Comparison of ENCODE assay signal across 16 mouse cellular contexts in genomic region chr7:34471003-34471402, GRCm38 (mm10).
DNase-seq lines count a peak whose midpoint lies in the region; ATAC-seq and TF ChIP-seq lines count a peak whose summit lies in the region.
"Had no signal": no experiment of that assay in that cellular context is flagged by ENCODE, and none has a peak within 500 bp of the region (broad histone marks: within the 10 kb centered on the region; RNA-seq: fewer than 3 reads in every experiment).

No protein-coding gene starts in this region.

- no peak overlapping the region for H3K4me3 ChIP-seq in kidney, adult 2 months (ENCODE audit: insufficient read depth, low read depth, low read length)
- no peak overlapping the region for H3K4me3 ChIP-seq in embryonic facial prominence, embryonic 15.5 days (replicated peaks)
- H3K4me3 ChIP-seq in hindbrain, embryonic 14.5 days (replicated peaks; ENCODE audit: low read length) = no peak overlapping the region
- H3K4me3 ChIP-seq in neural tube, embryonic 13.5 days = no peak overlapping the region
- no peak overlapping the region for H3K4me3 ChIP-seq in intestine, embryonic 16.5 days (ENCODE audit: low read length)
- H3K4me3 ChIP-seq: embryonic facial prominence, embryonic 12.5 days; heart, embryonic 10.5 days; stomach, embryonic 15.5 days had no signal

- no peak overlapping the region for H3K27ac ChIP-seq in kidney, adult 2 months (ENCODE audit: insufficient read depth, low read depth, low read length)
- H3K27ac ChIP-seq in embryonic facial prominence, embryonic 15.5 days (replicated peaks) = no peak overlapping the region
- no peak overlapping the region for H3K27ac ChIP-seq in hindbrain, embryonic 14.5 days
- H3K27ac ChIP-seq in neural tube, embryonic 13.5 days (replicated peaks) = peak overlapping the region; percentile 46; the same call in 1 of the 2 replicates
- no peak overlapping the region for H3K27ac ChIP-seq in intestine, embryonic 16.5 days (ENCODE audit: low read length)
- H3K27ac ChIP-seq: embryonic facial prominence, embryonic 12.5 days; heart, embryonic 10.5 days; stomach, embryonic 15.5 days had no signal

- H3K4me1 ChIP-seq in kidney, adult 2 months (ENCODE audit: control insufficient read depth, insufficient read depth, low read length) = no peaks in the 10 kb centered on the region
- no peaks in the 10 kb centered on the region for H3K4me1 ChIP-seq in embryonic facial prominence, embryonic 15.5 days
- H3K4me1 ChIP-seq in hindbrain, embryonic 14.5 days (replicated peaks; ENCODE audit: control insufficient read depth, insufficient read depth, low read length) = no peaks in the 10 kb centered on the region
- H3K4me1 ChIP-seq in neural tube, embryonic 13.5 days (replicated peaks) = peaks cover 9% of the 10 kb centered on the region
- no peaks in the 10 kb centered on the region for H3K4me1 ChIP-seq in intestine, embryonic 16.5 days (ENCODE audit: control insufficient read depth, insufficient read depth, low read length)
- H3K4me1 ChIP-seq: embryonic facial prominence, embryonic 12.5 days; heart, embryonic 10.5 days; stomach, embryonic 15.5 days had no signal

- no peaks in the 10 kb centered on the region for H3K27me3 ChIP-seq in kidney, adult 2 months (replicated peaks; ENCODE audit: control insufficient read depth, insufficient read depth, low read length)
- H3K27me3 ChIP-seq in embryonic facial prominence, embryonic 15.5 days = no peaks in the 10 kb centered on the region
- H3K27me3 ChIP-seq in hindbrain, embryonic 14.5 days (ENCODE audit: control insufficient read depth, insufficient read depth, low read length) = no peaks in the 10 kb centered on the region
- no peaks in the 10 kb centered on the region for H3K27me3 ChIP-seq in neural tube, embryonic 13.5 days
- no peaks in the 10 kb centered on the region for H3K27me3 ChIP-seq in intestine, embryonic 16.5 days (replicated peaks; ENCODE audit: control insufficient read depth, insufficient read depth, low read length)
- H3K27me3 ChIP-seq: embryonic facial prominence, embryonic 12.5 days; stomach, embryonic 15.5 days had no signal

- H3K4me2 ChIP-seq in embryonic facial prominence, embryonic 15.5 days (replicated peaks) = peak overlapping the region; percentile 27; the same call in 1 of the 2 replicates
- H3K4me2 ChIP-seq in hindbrain, embryonic 14.5 days (replicated peaks) = peak overlapping the region; percentile 30
- H3K4me2 ChIP-seq in neural tube, embryonic 13.5 days = peak overlapping the region; percentile 40
- no peak overlapping the region for H3K4me2 ChIP-seq in intestine, embryonic 16.5 days (ENCODE audit: low read depth, low read length)
- H3K4me2 ChIP-seq: embryonic facial prominence, embryonic 12.5 days; liver, embryonic 11.5 days; stomach, embryonic 15.5 days had no signal

- H3K36me3 ChIP-seq in kidney, adult 2 months (ENCODE audit: control insufficient read depth, insufficient read depth, low read length) = no peaks in the 10 kb centered on the region
- H3K36me3 ChIP-seq in embryonic facial prominence, embryonic 15.5 days = no peaks in the 10 kb centered on the region
- H3K36me3 ChIP-seq in hindbrain, embryonic 14.5 days (replicated peaks; ENCODE audit: control insufficient read depth, insufficient read depth) = no peaks in the 10 kb centered on the region
- no peaks in the 10 kb centered on the region for H3K36me3 ChIP-seq in neural tube, embryonic 13.5 days
- H3K36me3 ChIP-seq in intestine, embryonic 16.5 days (ENCODE audit: control insufficient read depth, insufficient read depth, low read length) = no peaks in the 10 kb centered on the region
- H3K36me3 ChIP-seq: embryonic facial prominence, embryonic 12.5 days; heart, embryonic 10.5 days; stomach, embryonic 15.5 days had no signal

- TF ChIP-seq CTCF in kidney, adult 2 months (conservative IDR thresholded peaks at IDR 0.05; ENCODE audit: insufficient read depth, insufficient read length, low read depth, low read length) = no peak

- TF ChIP-seq POLR2A in kidney, adult 2 months (IDR thresholded peaks at IDR 0.05; ENCODE audit: low read depth, low read length) = no peak

- no peaks in the 10 kb centered on the region for H3K9me3 ChIP-seq in embryonic facial prominence, embryonic 15.5 days (replicated peaks)
- H3K9me3 ChIP-seq in hindbrain, embryonic 14.5 days (ENCODE audit: control insufficient read depth, low read length) = no peaks in the 10 kb centered on the region
- H3K9me3 ChIP-seq in neural tube, embryonic 13.5 days = no peaks in the 10 kb centered on the region
- no peaks in the 10 kb centered on the region for H3K9me3 ChIP-seq in intestine, embryonic 16.5 days (ENCODE audit: control insufficient read depth, low read length)
- H3K9me3 ChIP-seq: embryonic facial prominence, embryonic 12.5 days; heart, embryonic 10.5 days; stomach, embryonic 15.5 days had no signal

- ATAC-seq in embryonic facial prominence, embryonic 15.5 days (ENCODE audit: insufficient number of reproducible peaks, low FRiP score, low TSS enrichment, low read depth) = no peak
- ATAC-seq in hindbrain, embryonic 14.5 days (ENCODE audit: low FRiP score) = no peak
- ATAC-seq in neural tube, embryonic 13.5 days (ENCODE audit: low read depth) = no peak
- no peak for ATAC-seq in intestine, embryonic 16.5 days
- no peak for ATAC-seq in erythroid progenitor cell, adult 5-6 weeks (replicated peaks; ENCODE audit: low FRiP score, poor library complexity, severe bottlenecking)
- ATAC-seq: lung, postnatal 0 days had no signal

- no peak overlapping the region for H3K9ac ChIP-seq in embryonic facial prominence, embryonic 15.5 days
- no peak overlapping the region for H3K9ac ChIP-seq in hindbrain, embryonic 14.5 days
- H3K9ac ChIP-seq in neural tube, embryonic 13.5 days = no peak overlapping the region
- no peak overlapping the region for H3K9ac ChIP-seq in intestine, embryonic 16.5 days (ENCODE audit: low read depth, low read length)
- H3K9ac ChIP-seq: embryonic facial prominence, embryonic 12.5 days; stomach, embryonic 15.5 days had no signal

- 63% methylated on average over 14 of the region's 14 CpGs for WGBS in kidney, adult 2 months
- WGBS in embryonic facial prominence, embryonic 15.5 days = 30% methylated on average over 14 of the region's 14 CpGs
- WGBS in hindbrain, embryonic 14.5 days = 33% methylated on average over 14 of the region's 14 CpGs
- WGBS in neural tube, embryonic 13.5 days = 33% methylated on average over 14 of the region's 14 CpGs
- WGBS in intestine, embryonic 16.5 days = 56% methylated on average over 14 of the region's 14 CpGs

- DNase-seq in kidney, postnatal 4 days = peak; percentile 48 to 56
- no peak for DNase-seq in kidney, adult 2 months
- DNase-seq in hindbrain, embryonic 14.5 days (ENCODE audit: low spot score) = no peak
- DNase-seq: adrenal gland, adult 2 months; cerebellum, postnatal 25 days; heart, postnatal 36 days; thymus, postnatal 25 days had no signal

Comparison
In these comparisons a context has a peak if more than half of its experiments do, and no peak if none do; other contexts are left out.
1. DNase-seq: peak in kidney, postnatal 4 days (2 of 2); none in kidney, adult 2 months (single experiment) and hindbrain, embryonic 14.5 days (single experiment).